8 mouse cellular contexts compared by ENCODE assay signal in the genomic region with DNA sequence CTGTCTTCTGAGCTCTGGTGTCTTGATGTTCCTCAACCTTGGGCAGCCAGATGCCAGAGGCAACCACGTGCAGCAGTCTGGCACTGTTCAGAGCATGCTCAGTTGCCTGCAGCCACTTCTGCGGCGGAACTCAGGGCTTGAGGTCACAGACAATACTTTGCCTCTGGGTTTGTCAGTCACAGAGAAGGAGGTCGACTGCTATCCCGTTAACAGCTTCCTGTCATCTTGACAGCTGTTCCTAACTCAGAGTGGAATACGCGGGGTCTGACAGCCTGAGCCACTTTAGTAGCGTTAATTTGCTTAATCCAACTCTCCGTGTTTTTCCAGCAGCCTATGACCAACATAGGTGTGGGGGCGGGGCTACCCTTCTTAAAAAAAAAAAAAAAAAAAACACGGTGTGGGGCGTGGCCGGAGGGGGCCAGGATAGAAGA. TPM values are rescaled to one million over a fixed set of nuclear protein-coding genes. Genes with fewer than 3 reads are reported as not detected.
DNase-seq lines count a peak whose midpoint lies in the region; ATAC-seq and TF ChIP-seq lines count a peak whose summit lies in the region.

No protein-coding gene starts in this region.

- H3K4me3 ChIP-seq in lung, adult 2 months (replicated peaks; ENCODE audit: extremely low read depth, low read depth, low read length): peak overlapping the region; percentile 56
- peak overlapping the region; percentile 70 for H3K4me3 ChIP-seq in neural tube, embryonic 15.5 days (replicated peaks)

- no peak for TF ChIP-seq CTCF in lung, adult 2 months (IDR thresholded peaks at IDR 0.05; ENCODE audit: insufficient read depth, low read length)

- H3K36me3 ChIP-seq in neural tube, embryonic 15.5 days: no peaks in the 10 kb centered on the region

- H3K9me3 ChIP-seq in neural tube, embryonic 15.5 days (replicated peaks): no peaks in the 10 kb centered on the region

- H3K4me1 ChIP-seq in lung, adult 2 months (ENCODE audit: control insufficient read depth, insufficient read depth, low read length): peaks cover 9% of the 10 kb centered on the region; the same call in 1 of the 2 replicates
- H3K4me1 ChIP-seq in neural tube, embryonic 15.5 days: peaks cover 23% of the 10 kb centered on the region

- H3K27me3 ChIP-seq in neural tube, embryonic 15.5 days (replicated peaks): peaks cover 11% of the 10 kb centered on the region; the same call in 1 of the 2 replicates

- H3K9ac ChIP-seq in neural tube, embryonic 15.5 days (replicated peaks): peak overlapping the region; percentile 32; the same call in 1 of the 2 replicates

- WGBS in lung, adult 2 months: 1% methylated on average over 13 of the region's 13 CpGs
- 0% methylated on average over 13 of the region's 13 CpGs for WGBS in neural tube, embryonic 15.5 days

- peak; percentile 89 for DNase-seq in MN1 (ENCODE audit: low spot score)
- DNase-seq in cerebellum, adult 8-10 months: peak; percentile 81
- peak; percentile 79 to 83 for DNase-seq in layer of hippocampus, adult 8-10 months (ENCODE audit: low spot score in 2 of 2)
- peak; percentile 77 for DNase-seq in lung, adult 2 months
- peak; percentile 68 to 75 for DNase-seq in urinary bladder, adult 18-20 months (ENCODE audit: low spot score in 2 of 2)

- H3K27ac ChIP-seq in neural tube, embryonic 15.5 days (replicated peaks): peak overlapping the region; percentile 71

- no peak for TF ChIP-seq POLR2A in lung, adult 2 months (IDR thresholded peaks at IDR 0.05; ENCODE audit: borderline replicate concordance, extremely low read depth, low read depth, low read length)

- ATAC-seq in frontal cortex, adult (ENCODE audit: low TSS enrichment): peak; percentile 51
- ATAC-seq in hematopoietic stem cell, adult 5-6 weeks (replicated peaks in 1 of 2; ENCODE audit: insufficient read depth in 1 of 2, low FRiP score in 2 of 2, low TSS enrichment in 1 of 2, low read depth in 1 of 2, poor library complexity in 2 of 2, severe bottlenecking in 2 of 2): peak; percentile 64 to 66
- ATAC-seq in neural tube, embryonic 15.5 days (ENCODE audit: low FRiP score): peak; percentile 58

- H3K4me2 ChIP-seq in neural tube, embryonic 15.5 days: peak overlapping the region; percentile 96

RNA-seq across cellular contexts. Expression of a gene that starts 1.1 kb away (rescaled TPM):
- 1.1 and 2.2 TPM in 2 replicates for total RNA-seq in hematopoietic stem cell, adult 5-6 weeks (2017)
- total RNA-seq in layer of hippocampus, adult 8-10 months (2022): 10 to 100 TPM; 46.1 to 72.6 (median 61.9) TPM
- polyA plus RNA-seq in lung, adult 2 months (2012; rRNA removed): 6.0 and 10.7 TPM in 2 replicates
- polyA plus RNA-seq in neural tube, embryonic 15.5 days (2015; fragmentation: Nextera tagmentation; extraction: Ambion mirVana): 5.6 and 5.7 TPM in 2 replicates

Comparison
In these comparisons a context has a peak if more than half of its experiments do, and no peak if none do; other contexts are left out.
1. Peak in every context shown above with its lines: DNase-seq, ATAC-seq, H3K4me3 ChIP-seq and H3K27ac ChIP-seq.
2. RNA of a gene that starts 1.1 kb away (total RNA-seq): 46.1 to 72.6 TPM in layer of hippocampus, adult 8-10 months; 1.1 to 2.2 TPM in hematopoietic stem cell, adult 5-6 weeks; every median in the first group is over 10 times any median in the second.